Mouse (Mus musculus) kidney, embryonic 14.5 days (tissue): ENCODE data around the gene Tnfrsf1b. TPM values are rescaled to one million over a fixed set of nuclear protein-coding genes. Genes with fewer than 3 reads are reported as not detected.

ENCODE experiments used
- ATAC-seq: fragments of 200-750 bp; cut with Nextera tagmentation; 2 replicates; pipeline ENCODE4 v1.8.0; 2017; ENCODE audit warnings: moderate number of reproducible peaks, mild to moderate bottlenecking, moderate TSS enrichment, moderate library complexity; ENCODE audit not compliant: low FRiP score, low TSS enrichment
- H3K27ac ChIP-seq: fragments of 300-500 bp; sonication (generic); 2 replicates; pipeline ENCODE4 v1.5.1; 2014; ENCODE audit warnings: low read depth, mild to moderate bottlenecking, low read length, moderate library complexity, mixed read lengths
- H3K27me3 ChIP-seq: fragments of 300-500 bp; sonication (generic); 2 replicates; pipeline ENCODE4 v1.6.1; 2014; ENCODE audit warnings: mild to moderate bottlenecking, low read length; ENCODE audit not compliant: control insufficient read depth, insufficient read depth
- H3K36me3 ChIP-seq: fragments of 300-500 bp; sonication (generic); 2 replicates; pipeline ENCODE4 v1.6.1; 2014; ENCODE audit warnings: low read length, mixed read lengths; ENCODE audit not compliant: control insufficient read depth, insufficient read depth
- H3K4me1 ChIP-seq: fragments of 300-500 bp; sonication (generic); 2 replicates; pipeline ENCODE4 v1.6.1; 2014; ENCODE audit warnings: low read length, mixed read lengths; ENCODE audit not compliant: control insufficient read depth, insufficient read depth
- H3K4me2 ChIP-seq: fragments of 300-500 bp; sonication (generic); replicated peaks from 2 replicates; pipeline ENCODE4 v1.6.1; 2014; ENCODE audit warnings: low read depth, mild to moderate bottlenecking, low read length
- H3K4me3 ChIP-seq: fragments of 300-500 bp; sonication (generic); 2 replicates; pipeline ENCODE4 v1.5.1; 2014; ENCODE audit warnings: mild to moderate bottlenecking, low read length
- H3K9ac ChIP-seq: fragments of 300-500 bp; sonication (generic); 2 replicates; pipeline ENCODE4 v1.6.1; 2014; ENCODE audit warnings: low read depth, mild to moderate bottlenecking, low read length, moderate library complexity
- H3K9me3 ChIP-seq: fragments of 300-500 bp; sonication (generic); 2 replicates; pipeline ENCODE4 v1.6.1; 2016; ENCODE audit warnings: low read length; ENCODE audit not compliant: control insufficient read depth
- WGBS: fragments of 180-500 bp; shearing (Covaris S2); extraction: QIAGEN DNeasy Blood & Tissue Kit; methylation state at CpG from one replicate; pipeline ENCODE4 v1.1.7; 2014; 5-methylcytosine and 5-hydroxymethylcytosine counted together
- polyA plus RNA-seq: library from polyadenylated mRNA; unstranded; fragments of >200 nt; fragmentation: Nextera tagmentation; extraction: Ambion mirVana; gene quantifications from 2 replicates; pipeline ENCODE4 v1.2.1, GENCODE M21; 2014

The Tnfrsf1b gene
- polyA plus RNA-seq, 1 experiment from 2014 or later, result 3.0 TPM

DNA sequence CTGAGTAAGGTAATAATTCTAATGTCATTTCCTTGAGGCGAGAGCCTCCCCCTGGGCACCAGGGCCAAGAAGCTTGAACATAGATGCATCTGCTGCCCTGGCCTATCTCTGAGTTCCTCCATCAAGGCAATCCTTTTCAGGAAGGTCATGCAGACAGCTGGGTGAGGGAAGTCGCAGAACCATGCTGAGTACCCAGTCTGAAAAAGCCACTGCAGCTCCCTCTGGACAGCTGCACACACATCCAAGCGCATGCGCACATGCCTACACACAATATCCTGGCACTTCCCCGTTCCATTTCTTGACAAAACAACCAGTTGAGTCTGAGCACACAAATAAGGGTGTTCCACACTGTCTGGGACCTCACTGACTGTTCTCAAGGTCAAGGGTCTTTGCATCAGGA is 14.9 kb downstream of the Tnfrsf1b start:
- no peaks in the 10 kb centered on the region for H3K27me3 ChIP-seq
- no peak overlapping the region for H3K4me3 ChIP-seq
- no peak overlapping the region for H3K27ac ChIP-seq
- 0 out of 2 replicates have a peak, but pooled peaks have one; percentile 16 for ATAC-seq
- no peaks in the 10 kb centered on the region for H3K36me3 ChIP-seq
- H3K4me2 ChIP-seq, result no peak overlapping the region
- 92% methylated on average over 5 of the region's 5 CpGs for WGBS
- H3K4me1 ChIP-seq, result no peaks in the 10 kb centered on the region
- no peak overlapping the region for H3K9ac ChIP-seq
- no peaks in the 10 kb centered on the region for H3K9me3 ChIP-seq

DNA sequence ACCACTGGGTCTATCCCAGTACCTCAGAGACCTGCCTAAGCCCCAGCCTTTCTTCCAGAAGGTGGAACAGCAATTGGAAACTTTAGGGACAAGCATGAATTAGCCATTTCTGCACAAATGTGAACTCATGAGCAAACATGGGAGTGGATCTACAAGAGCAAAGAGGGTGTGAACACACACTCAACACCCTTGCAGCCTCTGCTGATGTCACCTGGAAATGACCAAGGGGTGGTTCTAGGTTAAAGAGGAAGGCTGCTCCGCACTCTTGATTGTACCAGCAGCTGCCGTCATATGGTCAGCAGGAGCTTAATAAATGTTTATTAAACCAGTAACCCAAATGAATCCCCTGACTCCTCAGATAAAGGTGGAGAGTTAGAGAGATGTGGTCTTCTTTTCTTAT is 16.0 kb downstream of the Tnfrsf1b start:
- Histone ChIP-seq H3K9me3 (no peaks in the 10 kb centered on the region), H3K4me1 (no peaks in the 10 kb centered on the region), H3K27me3 (no peaks in the 10 kb centered on the region), H3K9ac (no peak overlapping the region), H3K36me3 (no peaks in the 10 kb centered on the region), H3K4me3 (no peak overlapping the region), H3K27ac (no peak overlapping the region), H3K4me2 (no peak overlapping the region)
- no peak for ATAC-seq
- WGBS, result 91% methylated on average over 2 of the region's 2 CpGs

- H3K27me3 ChIP-seq, result no peaks in the 10 kb centered on the region
- WGBS, result 87% methylated on average over 5 of the region's 5 CpGs
- no peak overlapping the region for H3K27ac ChIP-seq
- H3K4me1 ChIP-seq, result no peaks in the 10 kb centered on the region
- H3K9ac ChIP-seq, result no peak overlapping the region
- no peak for ATAC-seq
- no peak overlapping the region for H3K4me3 ChIP-seq
- no peak overlapping the region for H3K4me2 ChIP-seq
- no peaks in the 10 kb centered on the region for H3K36me3 ChIP-seq
- no peaks in the 10 kb centered on the region for H3K9me3 ChIP-seq
These were observed 17.0 kb downstream of the Tnfrsf1b start for GRCm38 (mm10) chr4:145229524-145230163.

GRCm38 (mm10) chr4:145229051-145229450 is 17.6 kb downstream of the Tnfrsf1b start:
- no peaks in the 10 kb centered on the region for H3K4me1 ChIP-seq
- H3K4me3 ChIP-seq, result no peak overlapping the region
- H3K27me3 ChIP-seq, result no peaks in the 10 kb centered on the region
- H3K4me2 ChIP-seq, result no peak overlapping the region
- H3K36me3 ChIP-seq, result no peaks in the 10 kb centered on the region
- 94% methylated on average over 6 of the region's 6 CpGs for WGBS
- no peak overlapping the region for H3K27ac ChIP-seq
- no peaks in the 10 kb centered on the region for H3K9me3 ChIP-seq
- ATAC-seq, result no peak
- H3K9ac ChIP-seq, result no peak overlapping the region

DNA sequence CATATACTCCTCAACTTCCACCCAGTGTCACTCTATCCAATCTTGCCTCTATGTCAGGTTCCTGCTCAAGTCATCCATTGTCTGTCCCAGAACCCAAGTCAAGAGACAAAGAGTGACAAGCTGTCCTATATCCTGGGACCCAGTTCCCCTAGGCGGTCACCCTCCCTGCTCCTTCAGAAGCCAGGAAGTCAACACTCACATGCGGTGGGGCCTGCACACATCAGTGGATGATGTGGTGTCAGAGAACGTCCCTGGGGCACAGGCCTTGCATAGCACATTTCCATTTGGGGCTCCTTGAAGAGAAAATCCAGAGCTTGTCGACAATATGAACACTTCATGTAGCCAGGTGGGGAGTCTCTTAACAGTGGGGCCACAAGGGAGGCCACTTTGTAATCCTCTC is 22.1 kb downstream of the Tnfrsf1b start:
- no peak for ATAC-seq
- Histone ChIP-seq H3K4me1 (no peaks in the 10 kb centered on the region), H3K9me3 (no peaks in the 10 kb centered on the region), H3K27me3 (no peaks in the 10 kb centered on the region), H3K4me3 (no peak overlapping the region), H3K9ac (no peak overlapping the region), H3K4me2 (no peak overlapping the region), H3K27ac (no peak overlapping the region), H3K36me3 (no peaks in the 10 kb centered on the region)
- WGBS, result 82% methylated on average over 4 of the region's 4 CpGs

DNA sequence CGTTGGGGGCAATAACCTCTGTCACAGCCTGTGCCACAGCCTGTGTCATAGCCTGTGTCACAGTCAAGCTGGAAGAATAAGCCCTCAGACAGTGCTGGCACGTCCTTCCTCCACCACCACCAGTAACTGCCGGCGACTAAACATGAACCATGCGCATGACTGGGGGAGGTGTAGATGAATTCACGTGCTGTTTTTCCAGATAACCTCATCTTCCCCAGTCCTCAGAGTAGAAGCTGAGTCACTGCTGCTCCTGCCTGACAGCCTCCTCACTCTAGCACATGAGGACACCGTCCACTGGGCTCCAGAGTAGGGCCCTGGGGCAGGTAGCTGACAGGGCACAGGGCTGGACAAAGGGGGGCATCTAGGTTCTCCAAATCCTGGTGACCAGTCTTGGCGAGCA is 24.6 kb downstream of the Tnfrsf1b start:
- 72% methylated on average over 8 of the region's 8 CpGs for WGBS
- Histone ChIP-seq H3K4me2 (no peak overlapping the region), H3K4me1 (no peaks in the 10 kb centered on the region), H3K36me3 (no peaks in the 10 kb centered on the region), H3K9ac (no peak overlapping the region), H3K9me3 (no peaks in the 10 kb centered on the region), H3K4me3 (no peak overlapping the region), H3K27me3 (no peaks in the 10 kb centered on the region), H3K27ac (no peak overlapping the region)
- ATAC-seq, result no peak

DNA sequence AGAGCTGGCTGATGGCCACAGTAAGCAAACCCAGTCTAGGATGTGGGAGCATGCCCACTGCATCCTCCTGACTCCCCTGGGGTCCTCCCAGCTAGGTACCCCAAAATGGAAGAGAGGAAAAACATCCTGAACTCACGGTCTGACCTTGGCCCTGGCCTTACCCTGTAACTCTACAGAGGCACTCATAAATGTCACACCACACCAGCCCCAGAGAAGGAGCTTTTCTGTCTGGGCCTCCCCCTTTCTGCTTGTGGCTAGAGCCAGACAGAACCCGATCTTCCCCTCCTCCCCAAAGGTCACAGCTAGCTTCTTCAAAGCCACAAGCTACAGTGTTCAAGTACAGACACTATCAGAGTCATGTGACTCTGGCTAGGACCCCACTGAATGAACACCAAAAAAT is 25.3 kb downstream of the Tnfrsf1b start:
- no peak for ATAC-seq
- Histone ChIP-seq H3K4me1 (no peaks in the 10 kb centered on the region), H3K27me3 (no peaks in the 10 kb centered on the region), H3K4me2 (no peak overlapping the region), H3K27ac (no peak overlapping the region), H3K9ac (no peak overlapping the region), H3K36me3 (no peaks in the 10 kb centered on the region), H3K9me3 (no peaks in the 10 kb centered on the region), H3K4me3 (no peak overlapping the region)
- 21% methylated on average over 2 of the region's 2 CpGs for WGBS

GRCm38 (mm10) chr4:145220001-145220400 is 26.7 kb downstream of the Tnfrsf1b start:
- no peak overlapping the region for H3K4me2 ChIP-seq
- H3K27me3 ChIP-seq, result no peaks in the 10 kb centered on the region
- WGBS, result 77% methylated on average over 1 of the region's 1 CpGs
- H3K36me3 ChIP-seq, result no peaks in the 10 kb centered on the region
- no peak overlapping the region for H3K4me3 ChIP-seq
- no peak for ATAC-seq
- no peak overlapping the region for H3K9ac ChIP-seq
- H3K4me1 ChIP-seq, result 0 out of 2 replicates have a peak, but pooled peaks cover 3% of the 10 kb centered on the region
- H3K27ac ChIP-seq, result no peak overlapping the region
- H3K9me3 ChIP-seq, result no peaks in the 10 kb centered on the region

DNA sequence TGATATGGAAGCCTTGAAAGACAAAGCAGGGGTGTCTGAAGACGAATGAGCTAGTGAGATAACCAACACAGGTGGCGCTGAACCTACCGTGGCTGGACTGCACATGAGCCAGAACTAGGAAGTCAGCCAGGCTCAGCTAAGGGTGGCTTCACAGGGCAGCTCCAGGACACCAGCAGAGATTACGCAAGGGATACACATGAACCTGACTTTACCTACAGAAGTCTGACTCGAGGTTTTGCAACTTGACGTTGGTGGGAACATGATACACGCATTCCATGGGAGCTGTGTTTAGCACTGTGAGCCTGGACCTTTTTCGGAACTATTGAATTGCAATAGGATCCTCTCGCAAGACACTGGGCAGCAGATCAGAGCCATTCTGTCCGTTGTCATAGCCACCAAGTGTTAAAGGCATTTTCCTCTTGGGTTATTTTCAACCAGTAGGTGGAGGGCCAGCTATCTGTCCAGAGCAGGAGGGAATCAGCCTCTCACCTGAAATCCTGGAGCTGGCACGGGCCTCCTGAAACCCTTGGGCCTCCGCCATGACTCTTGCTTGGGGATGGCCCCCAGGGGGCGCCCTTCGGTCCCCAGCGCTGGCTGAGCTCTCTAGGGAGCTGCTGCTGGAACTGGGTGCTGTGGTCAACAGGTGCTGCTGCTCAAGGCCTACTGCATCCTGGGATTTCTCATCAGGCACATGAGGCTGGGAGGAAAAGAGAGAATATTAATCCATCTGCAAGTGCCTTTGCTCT is 27.3 kb downstream of the Tnfrsf1b start:
- 64% methylated on average over 15 of the region's 15 CpGs for WGBS
- H3K4me2 ChIP-seq, result no peak overlapping the region
- H3K9me3 ChIP-seq, result no peaks in the 10 kb centered on the region
- ATAC-seq, result no peak
- H3K4me3 ChIP-seq, result no peak overlapping the region
- no peaks in the 10 kb centered on the region for H3K27me3 ChIP-seq
- 0 out of 2 replicates have a peak, but pooled peaks cover 6% of the 10 kb centered on the region for H3K4me1 ChIP-seq
- H3K9ac ChIP-seq, result no peak overlapping the region
- no peak overlapping the region for H3K27ac ChIP-seq
- no peaks in the 10 kb centered on the region for H3K36me3 ChIP-seq
